Mouse (Mus musculus) olfactory bulb, adult 2 months (tissue): ENCODE results near the gene 1700008O03Rik.

ENCODE experiments used
- CTCF ChIP-seq: fragments of 200-500 bp; IDR thresholded peaks from 2 replicates; pipeline ENCODE4 v1.5.1; 2012; ENCODE audit warnings: low read depth, mild to moderate bottlenecking, low read length, moderate library complexity; ENCODE audit not compliant: insufficient read depth
- POLR2A ChIP-seq: fragments of 200-500 bp; IDR thresholded peaks from 2 replicates; pipeline ENCODE4 v1.6.1; 2012; ENCODE audit warnings: mild to moderate bottlenecking, low read depth, low read length, moderate library complexity; ENCODE audit not compliant: insufficient read depth

DNA sequence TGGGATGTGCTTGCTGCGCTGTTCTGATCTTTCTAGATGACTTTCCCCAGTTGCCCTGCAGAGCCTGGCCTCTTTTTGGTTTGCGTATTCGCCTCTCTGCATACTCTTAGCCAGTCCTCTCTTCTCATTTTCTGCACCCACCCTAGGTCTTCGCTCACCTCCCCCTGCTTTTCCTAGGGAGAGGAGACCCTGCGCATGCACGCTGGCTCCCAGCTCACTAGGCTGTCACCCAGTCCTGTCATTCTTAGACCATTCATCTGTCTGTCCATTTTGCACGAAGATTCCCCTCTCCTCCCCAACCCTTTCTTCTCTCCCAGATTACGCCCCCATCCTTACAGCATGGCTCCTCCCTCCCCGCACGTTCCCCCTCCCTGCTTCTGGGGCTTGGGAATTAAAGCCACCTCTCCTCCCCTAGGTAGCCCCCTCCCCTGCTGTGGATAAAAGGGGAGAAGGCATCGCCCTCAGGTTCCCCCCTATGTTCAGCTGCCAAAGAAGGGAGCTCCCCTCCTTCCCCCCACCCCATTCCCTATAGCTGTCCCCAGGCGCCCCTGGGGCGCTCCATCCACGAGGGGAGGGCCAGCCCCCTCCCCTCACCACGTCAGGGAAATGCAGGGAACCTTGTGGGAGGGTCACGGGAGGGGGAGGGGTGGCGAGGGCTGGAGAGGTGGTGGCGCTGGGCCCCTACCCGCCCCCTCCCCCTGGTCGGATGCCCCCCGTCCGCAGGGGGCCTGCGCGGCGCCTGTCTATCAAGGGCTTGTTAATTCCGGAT lies 26.6 kb downstream of the 1700008O03Rik start:
- no peak for TF ChIP-seq POLR2A
- TF ChIP-seq CTCF, result no peak
